Mouse (Mus musculus) lung, adult 2 months (tissue): Measurements from ENCODE around the gene Nme7.

Source experiments
- CTCF ChIP-seq: fragments of 200-500 bp; IDR thresholded peaks from 2 replicates; pipeline ENCODE4 v1.5.1; 2011; ENCODE audit warnings: mild to moderate bottlenecking, low read length, control low read depth; ENCODE audit not compliant: insufficient read depth
- POLR2A ChIP-seq: fragments of 200-500 bp; IDR thresholded peaks from 2 replicates; pipeline ENCODE4 v1.6.1; 2011; ENCODE audit warnings: low read depth, mild to moderate bottlenecking, control low read depth, low read length, borderline replicate concordance; ENCODE audit errors: extremely low read depth

GRCm38 (mm10) chr1:164416692-164417394, 112.9 kb downstream of the Nme7 start:
- TF ChIP-seq POLR2A (no peak), CTCF (no peak)
